Mouse (Mus musculus): ENCODE measurements around the gene Stag1.

Stag1 gene

GRCm38 (mm10) chr9:100603156-100603555 is 5.6 kb downstream of the Stag1 start:
- DNase-seq (ENCODE audit: low read depth in 1 of 2, low spot score in 2 of 2), result no peak

- no peak for DNase-seq (ENCODE audit: low read depth in 1 of 2, low spot score in 2 of 2)
These were observed 7.9 kb downstream of the Stag1 start for GRCm38 (mm10) chr9:100605522-100605921.

GRCm38 (mm10) chr9:100605985-100606554 is 8.5 kb downstream of the Stag1 start:
- DNase-seq (ENCODE audit: low read depth in 1 of 2, low spot score in 2 of 2), result no peak

- DNase-seq (ENCODE audit: low read depth in 1 of 2, low spot score in 2 of 2), result no peak
These were observed 16.0 kb downstream of the Stag1 start for GRCm38 (mm10) chr9:100613501-100614071.

GRCm38 (mm10) chr9:100616947-100617346 is 19.3 kb downstream of the Stag1 start:
- DNase-seq (ENCODE audit: low read depth in 1 of 2, low spot score in 2 of 2), result no peak

GRCm38 (mm10) chr9:100626258-100626657 is 28.7 kb downstream of the Stag1 start:
- DNase-seq (ENCODE audit: low read depth in 1 of 2, low spot score in 2 of 2), result no peak

- DNase-seq (ENCODE audit: low read depth in 1 of 2, low spot score in 2 of 2), result no peak
These were observed 43.2 kb downstream of the Stag1 start for GRCm38 (mm10) chr9:100640754-100641153.

- DNase-seq (ENCODE audit: low read depth in 1 of 2, low spot score in 2 of 2), result no peak
These were observed 43.9 kb downstream of the Stag1 start for GRCm38 (mm10) chr9:100641391-100642085.

- DNase-seq (ENCODE audit: low read depth in 1 of 2, low spot score in 2 of 2), result no peak
These were observed 44.7 kb downstream of the Stag1 start for GRCm38 (mm10) chr9:100642186-100642839.

GRCm38 (mm10) chr9:100642840-100643697 is 45.5 kb downstream of the Stag1 start:
- peak; percentile 98 to 99 for DNase-seq (ENCODE audit: low read depth in 1 of 2, low spot score in 2 of 2)

GRCm38 (mm10) chr9:100644071-100644771 is 46.6 kb downstream of the Stag1 start:
- DNase-seq (ENCODE audit: low read depth in 1 of 2, low spot score in 2 of 2), result peak; percentile 7 to 23

- no peak for DNase-seq (ENCODE audit: low read depth in 1 of 2, low spot score in 2 of 2)
These were observed 47.7 kb downstream of the Stag1 start for GRCm38 (mm10) chr9:100645026-100645940.

- no peak for DNase-seq (ENCODE audit: low read depth in 1 of 2, low spot score in 2 of 2)
These were observed 48.7 kb downstream of the Stag1 start for GRCm38 (mm10) chr9:100646276-100646675.

- no peak for DNase-seq (ENCODE audit: low read depth in 1 of 2, low spot score in 2 of 2)
These were observed 50.3 kb downstream of the Stag1 start for GRCm38 (mm10) chr9:100647774-100648323.

GRCm38 (mm10) chr9:100654104-100654503 is 56.5 kb downstream of the Stag1 start:
- DNase-seq (ENCODE audit: low read depth in 1 of 2, low spot score in 2 of 2), result no peak

GRCm38 (mm10) chr9:100656058-100656457 is 58.5 kb downstream of the Stag1 start:
- DNase-seq (ENCODE audit: low read depth in 1 of 2, low spot score in 2 of 2), result no peak

GRCm38 (mm10) chr9:100660587-100660986 is 63.0 kb downstream of the Stag1 start:
- no peak for DNase-seq (ENCODE audit: low read depth in 1 of 2, low spot score in 2 of 2)

GRCm38 (mm10) chr9:100663473-100664134 is 66.0 kb downstream of the Stag1 start:
- no peak for DNase-seq (ENCODE audit: low read depth in 1 of 2, low spot score in 2 of 2)

- no peak for DNase-seq (ENCODE audit: low read depth in 1 of 2, low spot score in 2 of 2)
These were observed 72.6 kb downstream of the Stag1 start for GRCm38 (mm10) chr9:100670151-100670550.
